Mouse (Mus musculus) CH12.LX (cell line): ENCODE data around the gene Ccar1. TPM values are rescaled to one million over a fixed set of nuclear protein-coding genes. Genes with fewer than 3 reads are reported as not detected.

Source experiments
- DNase-seq: peaks from one replicate; pipeline ENCODE4 v3.0.0-alpha.2; 2013; ENCODE audit errors: extremely low read depth
- H3K27ac ChIP-seq: 2 replicates; pipeline ENCODE4 v1.5.1; 2012; ENCODE audit warnings: low read depth, mild to moderate bottlenecking, control low read depth, moderate library complexity; ENCODE audit not compliant: insufficient read depth
- H3K27me3 ChIP-seq: replicated peaks from 2 replicates; pipeline ENCODE3; 2012; ENCODE audit warnings: inconsistent platforms
- H3K36me3 ChIP-seq, 2 experiments: replicated peaks in 1 of 2; 2 replicates each; pipeline versions ENCODE3 to v1.6.1; 2012; ENCODE audit warnings: inconsistent platforms in 1 of 2, low read length in 1 of 2, mild to moderate bottlenecking in 1 of 2, mixed read lengths in 1 of 2, moderate library complexity in 1 of 2; ENCODE audit not compliant: control insufficient read depth in 1 of 2, insufficient read depth in 1 of 2
- H3K4me1 ChIP-seq, 2 experiments: 2 replicates each; pipeline ENCODE4 v1.6.1; 2012; ENCODE audit warnings: inconsistent platforms in 1 of 2, moderate library complexity in 1 of 2; ENCODE audit not compliant: insufficient read depth in 2 of 2, control insufficient read depth in 1 of 2
- H3K4me2 ChIP-seq: 2 replicates; pipeline ENCODE4 v1.6.1; 2012; ENCODE audit warnings: low read depth, mild to moderate bottlenecking, control low read depth; ENCODE audit not compliant: poor library complexity, insufficient read depth, severe bottlenecking
- H3K4me3 ChIP-seq, 3 experiments: fragments of 150-350 bp in 1 of 3; sonication (generic) in 1 of 3; replicated peaks in 1 of 3; 2 replicates each; pipeline versions ENCODE3 to v1.5.1; 2011 to 2012; ENCODE audit warnings: low read depth in 2 of 3, low read length in 2 of 3, mild to moderate bottlenecking in 2 of 3, moderate library complexity in 2 of 3, control low read depth in 1 of 3, improper control_type of control experiment in 1 of 3, inconsistent platforms in 1 of 3, mixed read lengths in 1 of 3; ENCODE audit not compliant: poor library complexity in 1 of 3
- H3K79me2 ChIP-seq: replicated peaks from 2 replicates; pipeline ENCODE4 v1.6.1; 2012; ENCODE audit warnings: mild to moderate bottlenecking, moderate library complexity; ENCODE audit not compliant: control insufficient read depth, poor library complexity, insufficient read depth, severe bottlenecking; ENCODE audit errors: extremely low read depth
- H3K9ac ChIP-seq: 2 replicates; pipeline ENCODE4 v1.6.1; 2012; ENCODE audit warnings: low read depth, mild to moderate bottlenecking, control low read depth, moderate library complexity; ENCODE audit not compliant: insufficient read depth
- H3K9me3 ChIP-seq: replicated peaks from 2 replicates; pipeline ENCODE3; 2012; ENCODE audit warnings: low read length, inconsistent platforms, mixed read lengths
- BHLHE40 ChIP-seq: IDR thresholded peaks from 2 replicates; pipeline ENCODE4 v1.6.1; 2011; ENCODE audit warnings: mild to moderate bottlenecking, low read depth, low read length, improper control_type of control experiment
- CTCF ChIP-seq, 2 experiments: IDR thresholded peaks in 1 of 2; conservative IDR thresholded peaks in 1 of 2; 2 replicates each; pipeline ENCODE4 v1.5.1; 2011 to 2012; ENCODE audit warnings: low read depth in 2 of 2, low read length in 2 of 2, improper control_type of control experiment in 1 of 2, inconsistent platforms in 1 of 2, mild to moderate bottlenecking in 1 of 2, moderate library complexity in 1 of 2
- E2F4 ChIP-seq: IDR thresholded peaks from 2 replicates; pipeline ENCODE4 v1.6.1; 2011; ENCODE audit warnings: low read depth, low read length, improper control_type of control experiment; ENCODE audit not compliant: insufficient replicate concordance
- ELF1 ChIP-seq: IDR thresholded peaks from 2 replicates; pipeline ENCODE4 v1.6.1; 2014; ENCODE audit warnings: low read depth, mild to moderate bottlenecking, inconsistent platforms, low read length, improper control_type of control experiment
- EP300 ChIP-seq: IDR thresholded peaks from 2 replicates; pipeline ENCODE4 v1.6.1; 2011; ENCODE audit warnings: low read length, improper control_type of control experiment
- ETS1 ChIP-seq: conservative IDR thresholded peaks from 2 replicates; pipeline ENCODE4 v1.6.1; 2012; ENCODE audit warnings: low read depth, mild to moderate bottlenecking, inconsistent platforms, low read length, improper control_type of control experiment, moderate library complexity
- IRF4 ChIP-seq: IDR thresholded peaks from 2 replicates; pipeline ENCODE4 v1.6.1; 2014; ENCODE audit warnings: low read depth, mild to moderate bottlenecking, inconsistent platforms, low read length, improper control_type of control experiment
- JUN ChIP-seq: IDR thresholded peaks from 2 replicates; pipeline ENCODE4 v1.6.1; 2011; ENCODE audit warnings: low read depth, mild to moderate bottlenecking, low read length, improper control_type of control experiment, moderate library complexity; ENCODE audit not compliant: insufficient read depth
- JUND ChIP-seq: conservative IDR thresholded peaks from 2 replicates; pipeline ENCODE4 v1.6.1; 2011; ENCODE audit warnings: low read depth, low read length, improper control_type of control experiment
- MAZ ChIP-seq: IDR thresholded peaks from 2 replicates; pipeline ENCODE4 v1.6.1; 2012; ENCODE audit warnings: low read depth, mild to moderate bottlenecking, inconsistent platforms, low read length, improper control_type of control experiment, moderate library complexity
- MEF2A ChIP-seq: IDR thresholded peaks from 2 replicates; pipeline ENCODE4 v1.6.1; 2014; ENCODE audit warnings: low read depth, mild to moderate bottlenecking, inconsistent platforms, low read length, improper control_type of control experiment, borderline replicate concordance
- MXI1 ChIP-seq: IDR thresholded peaks from 2 replicates; pipeline ENCODE4 v1.6.1; 2011; ENCODE audit warnings: mild to moderate bottlenecking, low read depth, low read length, improper control_type of control experiment
- MYC ChIP-seq: IDR thresholded peaks from 2 replicates; pipeline ENCODE4 v1.6.1; 2011; ENCODE audit warnings: low read depth, mild to moderate bottlenecking, improper control_type of control experiment, low read length
- PAX5 ChIP-seq: IDR thresholded peaks from 2 replicates; pipeline ENCODE4 v1.6.1; 2012; ENCODE audit warnings: low read length, inconsistent platforms, mixed read lengths
- POLR2A ChIP-seq: IDR thresholded peaks from 2 replicates; pipeline ENCODE4 v1.6.1; 2011; ENCODE audit warnings: low read depth, mild to moderate bottlenecking, improper control_type of control experiment, low read length
- USF2 ChIP-seq: conservative IDR thresholded peaks from 2 replicates; pipeline ENCODE4 v1.6.1; 2011; ENCODE audit warnings: low read depth, low read length, improper control_type of control experiment
- ZNF384 ChIP-seq: IDR thresholded peaks from 2 replicates; pipeline ENCODE4 v1.6.1; 2012; ENCODE audit warnings: low read depth, low read length, improper control_type of control experiment, inconsistent platforms
- dilution Hi-C: fragments of 300-500 bp; cut with MboI; formaldehyde crosslinking; loops from 2 replicates; pipeline ENCODE4 v1.14.3; 2020; ENCODE audit warnings: low sequenced_read_pairs; ENCODE audit not compliant: extremely low pct_unique_long_range_greater_than_20kb, extremely low pct_ligation_motif_present
- in situ Hi-C: fragments of 300-500 bp; cut with MboI; formaldehyde crosslinking; loops from 3 replicates; pipeline ENCODE4 v1.14.3; 2019; ENCODE audit warnings: low sequenced_read_pairs, low pct_ligation_motif_present, low pct_unique_long_range_greater_than_20kb, mixed read lengths
- polyA plus RNA-seq: library from polyadenylated mRNA; unstranded; fragments of >175 nt; gene quantifications from 2 replicates; pipeline ENCODE4 v1.2.1, GENCODE M21; 2012; ENCODE audit warnings: low read depth; ENCODE audit not compliant: insufficient read length
- total RNA-seq, 2 experiments: library from RNA; depleted of rRNA; stranded (reverse); fragments of 300-350 nt in 1 of 2; fragments of >200 nt in 1 of 2; gene quantifications; 2 replicates each; pipeline ENCODE4 v1.2.3; 2012 to 2014

Ccar1 gene
- total and polyA plus RNA-seq, 3 experiments, result 41.5 to 134 (median 43.1) TPM

- H3K36me3 ChIP-seq, result peaks cover 18 to 40% of the 10 kb centered on the region in 2 experiments
- in situ Hi-C loops, result no loop called here
- H3K27me3 ChIP-seq, result no peaks in the 10 kb centered on the region
- peak; percentile 45 for DNase-seq
- dilution Hi-C loops, result no loop called here
- H3K4me2 ChIP-seq, result no peak overlapping the region
- H3K4me3 ChIP-seq, result no peak overlapping the region
- no peak overlapping the region; the same call in 1 of the 2 replicates for H3K9ac ChIP-seq
- H3K79me2 ChIP-seq, result no peaks in the 10 kb centered on the region
- H3K4me1 ChIP-seq, result peaks cover 9 to 31% of the 10 kb centered on the region in 2 experiments
- H3K27ac ChIP-seq, result no peak overlapping the region
- no peaks in the 10 kb centered on the region for H3K9me3 ChIP-seq
- TF ChIP-seq IRF4, result peak; percentile 24; the same call in 1 of the 2 replicates
- peak; percentile 83; the same call in 1 of the 2 replicates for TF ChIP-seq MEF2A
- TF ChIP-seq PAX5, result no peak
- peak; percentile 62 for TF ChIP-seq ETS1
- TF ChIP-seq EP300, result 0 out of 2 replicates have a peak, but pooled peaks have one; percentile 13
- TF ChIP-seq BHLHE40, result peak; percentile 27; the same call in 1 of the 2 replicates
These were observed 51.9 kb downstream of the Ccar1 start for GRCm38 (mm10) chr10:62739961-62740737.

- peak; percentile 38 for DNase-seq
- in situ Hi-C loops, result no loop called here
- no peaks in the 10 kb centered on the region for H3K9me3 ChIP-seq
- 0 out of 2 replicates have a peak overlapping the region, but pooled peaks have one; percentile 8 for H3K27ac ChIP-seq
- H3K27me3 ChIP-seq, result no peaks in the 10 kb centered on the region
- peaks cover 3 to 16% of the 10 kb centered on the region in 2 experiments for H3K36me3 ChIP-seq
- no peaks in the 10 kb centered on the region for H3K79me2 ChIP-seq
- H3K9ac ChIP-seq, result no peak overlapping the region; the same call in 1 of the 2 replicates
- H3K4me2 ChIP-seq, result no peak overlapping the region
- peaks cover 9 to 31% of the 10 kb centered on the region in 2 experiments for H3K4me1 ChIP-seq
- dilution Hi-C loops, result no loop called here
- peak overlapping the region in 1 of 3 experiments; percentile 1 for H3K4me3 ChIP-seq
- no peak for TF ChIP-seq CTCF (conservative IDR thresholded peaks at IDR 0.05 in 1 of 2, IDR thresholded peaks at IDR 0.05 in 1 of 2; ENCODE audit: low read depth in 2 of 2, low read length in 2 of 2)
- TF ChIP-seq JUND, result no peak
- TF ChIP-seq EP300, result peak; percentile 57
- TF ChIP-seq ELF1, result 0 out of 2 replicates have a peak, but pooled peaks have one; percentile 16
- 0 out of 2 replicates have a peak, but pooled peaks have one; percentile 22 for TF ChIP-seq MXI1
- no peak for TF ChIP-seq E2F4
- TF ChIP-seq MAZ, result peak; percentile 57; the same call in 1 of the 2 replicates
- no peak for TF ChIP-seq JUN
- TF ChIP-seq ZNF384, result peak; percentile 85
- TF ChIP-seq USF2, result no peak
- no peak for TF ChIP-seq POLR2A
- peak; percentile 84 for TF ChIP-seq IRF4
- TF ChIP-seq MYC, result peak; percentile 67; the same call in 1 of the 2 replicates
These were observed 55.0 kb downstream of the Ccar1 start for GRCm38 (mm10) chr10:62736965-62737688.
